16 mouse cellular contexts compared by ENCODE assay signal in the genomic region with DNA sequence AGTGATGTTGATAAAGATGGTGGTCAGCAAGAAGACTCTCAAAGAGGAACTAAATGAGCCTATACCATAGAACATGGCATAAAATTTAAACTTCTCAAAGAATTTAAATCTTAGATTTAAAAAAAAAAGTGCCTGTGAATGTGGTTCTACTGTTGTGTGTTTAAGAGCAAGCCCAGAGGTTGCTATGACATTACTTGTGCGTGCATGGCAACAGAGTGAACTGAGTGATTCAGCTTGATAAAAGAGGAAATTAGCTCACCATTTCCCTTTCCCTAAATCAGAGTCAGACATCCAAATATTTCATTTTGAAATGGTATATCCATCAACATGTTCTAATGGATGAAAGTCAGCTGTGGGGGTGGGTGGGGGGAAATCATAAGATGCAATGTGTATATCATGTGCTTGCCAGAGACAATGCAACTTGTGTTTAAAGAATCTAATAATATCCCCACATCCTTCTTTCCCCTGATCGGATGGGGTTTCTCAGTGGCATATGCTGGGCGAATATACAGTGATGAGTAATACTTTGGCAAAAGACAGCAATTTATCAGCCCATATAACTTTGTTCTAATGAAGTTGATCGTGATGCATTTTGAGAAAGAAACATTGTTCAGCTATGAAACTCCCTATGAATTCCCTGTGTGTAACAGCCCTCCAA.
DNase-seq lines count a peak whose midpoint lies in the region; ATAC-seq and TF ChIP-seq lines count a peak whose summit lies in the region.
"Had no signal": no experiment of that assay in that cellular context is flagged by ENCODE, and none has a peak within 500 bp of the region (broad histone marks: within the 10 kb centered on the region; RNA-seq: fewer than 3 reads in every experiment).

No protein-coding gene starts in this region.

- no peak overlapping the region for H3K27ac ChIP-seq in lung, embryonic 16.5 days (ENCODE audit: low read length)
- H3K27ac ChIP-seq: hindbrain, embryonic 10.5 days; kidney, embryonic 15.5 days; layer of hippocampus, adult 2 months had no signal

- no peak overlapping the region for H3K4me2 ChIP-seq in lung, embryonic 16.5 days (ENCODE audit: low read depth, low read length)
- H3K4me2 ChIP-seq: kidney, embryonic 15.5 days; liver, embryonic 11.5 days had no signal

- H3K9me3 ChIP-seq in lung, embryonic 16.5 days (ENCODE audit: control insufficient read depth, low read length) = no peaks in the 10 kb centered on the region
- H3K9me3 ChIP-seq: hindbrain, embryonic 10.5 days; kidney, embryonic 15.5 days had no signal

- 51% methylated on average over 4 of the region's 4 CpGs for WGBS in lung, embryonic 16.5 days
- WGBS in lung, adult 2 months = 44% methylated on average over 4 of the region's 4 CpGs

- H3K36me3 ChIP-seq in lung, embryonic 16.5 days (ENCODE audit: control insufficient read depth, insufficient read depth, low read length) = no peaks in the 10 kb centered on the region
- no peaks in the 10 kb centered on the region for H3K36me3 ChIP-seq in splenic B cell, adult 2 months (ENCODE audit: control insufficient read depth, insufficient read depth, low read length, poor library complexity, severe bottlenecking)
- H3K36me3 ChIP-seq: hindbrain, embryonic 10.5 days; kidney, embryonic 15.5 days had no signal

- no peak for TF ChIP-seq CTCF in lung, adult 2 months (IDR thresholded peaks at IDR 0.05; ENCODE audit: insufficient read depth, low read length)

- no peak overlapping the region for H3K4me3 ChIP-seq in lung, embryonic 16.5 days (ENCODE audit: low read length)
- H3K4me3 ChIP-seq in lung, adult 2 months (replicated peaks; ENCODE audit: extremely low read depth, low read depth, low read length) = no peak overlapping the region
- H3K4me3 ChIP-seq: erythroblast, embryonic 14.5 days; hindbrain, embryonic 10.5 days; kidney, embryonic 15.5 days; layer of hippocampus, adult 2 months had no signal

- no peak for TF ChIP-seq POLR2A in lung, adult 2 months (IDR thresholded peaks at IDR 0.05; ENCODE audit: borderline replicate concordance, extremely low read depth, low read depth, low read length)

- H3K9ac ChIP-seq in lung, embryonic 16.5 days (ENCODE audit: low read length) = no peak overlapping the region
- H3K9ac ChIP-seq: kidney, embryonic 15.5 days had no signal

- no peaks in the 10 kb centered on the region for H3K27me3 ChIP-seq in lung, embryonic 16.5 days (ENCODE audit: control insufficient read depth, insufficient read depth, low read depth, low read length)
- H3K27me3 ChIP-seq in splenic B cell, adult 2 months (ENCODE audit: control insufficient read depth, insufficient read depth, low read length, poor library complexity, severe bottlenecking) = no peaks in the 10 kb centered on the region

- DNase-seq in lung, adult 2 months = no peak
- DNase-seq in adipocyte (ENCODE audit: low spot score) = peak; percentile 29
- peak; percentile 18 for DNase-seq in lung, postnatal 25 days (ENCODE audit: low spot score)
- peak; percentile 54 for DNase-seq in splenic B cell, adult 2 months (ENCODE audit: low read depth, low spot score)
- DNase-seq in gastrocnemius, postnatal 10 days = no peak
- no peak for DNase-seq in left cerebral cortex, adult 8-10 months (ENCODE audit: low spot score in 2 of 2)
- DNase-seq: adrenal gland, postnatal 36 days; cerebellum, adult 11-12 months; right cerebral cortex, postnatal 4 days had no signal

- no peaks in the 10 kb centered on the region for H3K4me1 ChIP-seq in lung, embryonic 16.5 days (replicated peaks; ENCODE audit: control insufficient read depth, insufficient read depth, low read length)
- no peaks in the 10 kb centered on the region for H3K4me1 ChIP-seq in lung, adult 2 months (ENCODE audit: control insufficient read depth, insufficient read depth, low read length)
- H3K4me1 ChIP-seq: hindbrain, embryonic 10.5 days; kidney, embryonic 15.5 days had no signal

- ATAC-seq in lung, embryonic 16.5 days (ENCODE audit: low read depth) = peak; percentile 77
- ATAC-seq: inflammation-experienced regulatory T-cells, adult 6 months had no signal

Comparison
In these comparisons a context has a peak if more than half of its experiments do, and no peak if none do; other contexts are left out.
1. DNase-seq: peak in adipocyte (single experiment), lung, postnatal 25 days (single experiment) and splenic B cell, adult 2 months (single experiment); none in lung, adult 2 months (single experiment), gastrocnemius, postnatal 10 days (single experiment) and left cerebral cortex, adult 8-10 months (0 of 2).